Mouse (Mus musculus) cerebellum, adult (tissue): ENCODE measurements around the gene Cpeb1.

Experiments
- ATAC-seq: cut with Nextera tagmentation; 2 replicates; pipeline ENCODE4 v1.9.2; 2017; ENCODE audit warnings: mild to moderate bottlenecking, moderate library complexity, mixed read lengths; ENCODE audit not compliant: insufficient number of reproducible peaks, low FRiP score, low TSS enrichment

Cpeb1 gene

GRCm38 (mm10) chr7:81335705-81336431 is 119.4 kb downstream of the Cpeb1 start:
- ATAC-seq: no peak

GRCm38 (mm10) chr7:81331851-81332250 is 123.4 kb downstream of the Cpeb1 start:
- ATAC-seq: no peak

DNA sequence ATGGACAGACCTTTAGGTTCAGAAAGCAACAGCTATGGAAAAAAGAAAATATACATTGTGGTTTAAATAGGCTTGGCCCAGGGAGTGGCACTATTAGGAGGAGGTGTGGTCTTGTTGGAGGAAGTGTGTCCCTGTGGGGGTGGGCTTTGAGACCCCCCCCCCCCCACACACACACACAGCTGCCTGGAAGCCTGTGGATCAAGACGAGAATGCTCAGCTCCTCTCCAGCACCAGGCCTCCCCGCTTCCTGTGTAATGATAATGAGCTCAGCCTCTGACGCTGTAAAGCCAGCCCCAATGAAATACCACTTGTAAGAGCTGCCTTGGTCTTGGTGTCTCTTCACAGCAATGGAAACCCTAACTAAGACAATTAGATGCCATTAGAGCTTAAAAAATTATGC is 124.5 kb downstream of the Cpeb1 start:
- no peak for ATAC-seq

GRCm38 (mm10) chr7:81327661-81328060 is 127.6 kb downstream of the Cpeb1 start:
- no peak for ATAC-seq

DNA sequence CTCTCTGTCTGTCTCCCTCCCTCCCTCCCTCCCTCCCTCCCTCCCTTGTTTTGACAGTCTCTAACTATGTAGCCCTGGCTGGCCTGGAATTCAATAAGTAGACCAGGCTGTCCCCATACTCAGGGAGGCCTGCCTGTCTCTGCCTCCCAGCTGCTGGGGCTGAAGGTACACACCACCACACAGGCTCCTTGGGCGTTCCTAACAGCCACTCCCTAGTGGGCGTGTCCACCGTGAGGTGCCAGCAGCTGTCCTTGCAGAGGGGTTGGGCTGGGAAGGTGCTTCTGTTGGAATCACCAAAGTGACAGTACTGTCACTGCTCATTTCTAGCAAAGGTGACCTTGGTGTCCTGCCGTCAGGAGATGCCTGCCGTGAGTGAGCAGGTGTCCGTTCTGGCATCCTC is 128.4 kb downstream of the Cpeb1 start:
- ATAC-seq: no peak

DNA sequence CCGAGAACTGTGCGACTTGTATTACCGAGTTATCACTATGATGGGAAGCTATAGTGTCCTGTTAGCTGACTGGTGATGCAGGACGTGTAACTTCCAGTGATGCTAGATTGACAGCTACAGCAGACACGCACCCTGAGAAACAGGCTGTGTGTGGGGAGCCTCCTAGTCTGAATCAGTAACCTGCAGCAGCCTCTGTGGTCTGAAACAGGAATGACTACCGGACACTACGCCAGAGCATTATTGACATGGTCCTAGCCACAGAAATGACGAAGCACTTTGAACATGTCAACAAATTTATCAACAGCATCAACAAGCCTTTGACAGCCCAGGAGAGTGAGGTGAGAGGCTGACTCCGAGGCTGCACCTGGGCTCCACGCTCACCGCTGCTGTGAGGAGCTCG is 129.2 kb downstream of the Cpeb1 start:
- ATAC-seq: no peak

DNA sequence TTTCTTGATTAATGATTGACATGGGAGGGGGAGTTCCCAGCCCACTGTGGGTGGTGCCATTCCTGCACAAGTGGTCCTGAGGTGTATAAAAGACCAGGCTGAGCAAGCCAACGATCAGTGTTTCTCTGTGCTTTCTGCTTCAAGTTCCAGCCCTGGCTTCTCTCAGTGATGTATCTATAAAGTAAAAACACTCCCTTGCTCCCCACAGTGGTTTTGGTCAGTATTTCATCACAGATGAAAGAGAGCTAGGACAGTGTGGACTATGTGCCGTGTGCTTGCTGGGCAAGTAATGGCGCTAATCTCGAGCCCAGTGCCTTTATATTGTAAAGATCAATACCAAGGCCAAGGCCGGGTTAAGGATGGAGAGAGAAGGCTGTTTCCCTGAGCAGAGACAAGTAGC is 133.5 kb downstream of the Cpeb1 start:
- no peak for ATAC-seq

DNA sequence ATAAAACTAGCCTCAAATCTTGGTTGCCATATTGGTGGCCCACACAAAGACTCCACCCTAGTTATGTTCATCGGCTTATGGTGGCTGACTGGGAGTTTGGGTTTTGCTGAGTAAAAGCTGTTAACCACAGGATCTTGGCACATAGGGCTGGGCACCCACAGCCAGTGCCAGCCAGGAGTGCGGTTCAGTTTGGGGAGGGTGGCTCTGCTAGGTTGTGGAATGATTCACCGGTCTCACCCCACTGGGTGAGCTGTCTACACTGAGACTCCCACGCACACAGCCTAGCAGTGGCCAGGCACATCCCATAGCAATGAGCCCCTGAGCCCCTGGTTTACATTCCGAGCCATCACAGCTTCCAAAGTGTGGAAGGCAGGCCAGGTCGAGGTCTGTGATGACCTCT is 135.5 kb downstream of the Cpeb1 start:
- no peak for ATAC-seq

- no peak for ATAC-seq
Observed at GRCm38 (mm10) chr7:81315583-81315982, 139.7 kb downstream of the Cpeb1 start.

DNA sequence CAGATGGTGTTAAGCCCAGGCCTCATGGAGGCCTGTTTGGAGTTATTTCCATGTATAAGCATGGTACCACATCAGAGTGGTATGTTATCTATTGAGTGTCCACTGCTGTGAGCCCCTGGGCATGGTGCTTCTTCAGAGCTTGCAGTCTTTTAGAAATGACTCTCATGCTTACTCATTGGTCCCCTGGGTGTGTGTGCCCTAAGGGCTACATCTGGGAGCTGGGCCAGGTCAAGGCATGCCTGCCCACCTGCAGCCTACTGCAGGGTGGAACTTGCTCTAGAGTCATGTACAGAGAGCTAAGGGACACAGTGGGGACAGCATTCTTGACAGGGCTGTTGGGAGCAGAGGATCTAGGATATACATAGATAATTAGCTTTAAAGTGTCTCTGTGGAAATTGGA is 143.7 kb downstream of the Cpeb1 start:
- ATAC-seq: no peak

DNA sequence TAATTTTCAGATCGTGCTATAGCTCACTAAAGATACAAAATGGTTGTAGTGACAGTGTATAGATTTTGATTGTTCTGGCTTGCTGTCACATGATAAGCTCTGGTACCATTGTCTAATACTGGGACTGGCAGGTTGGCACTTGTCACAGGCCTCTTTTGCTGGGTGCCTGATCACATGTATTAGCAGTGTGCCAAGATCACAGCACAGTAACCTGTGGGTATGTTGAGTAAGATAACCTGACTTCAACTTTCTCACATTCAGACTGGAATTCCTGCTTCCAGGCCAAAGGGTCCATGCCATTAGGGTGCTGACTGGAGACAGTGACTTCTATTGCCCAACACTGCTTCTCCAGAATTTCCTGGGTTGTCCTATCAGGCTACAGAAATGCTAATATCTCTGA is 144.1 kb downstream of the Cpeb1 start:
- no peak for ATAC-seq

GRCm38 (mm10) chr7:81309247-81309646 is 146.0 kb downstream of the Cpeb1 start:
- ATAC-seq: no peak

GRCm38 (mm10) chr7:81307735-81308134 is 147.5 kb downstream of the Cpeb1 start:
- ATAC-seq: no peak

- ATAC-seq: no peak
Observed at GRCm38 (mm10) chr7:81304675-81305074, 150.6 kb downstream of the Cpeb1 start.

GRCm38 (mm10) chr7:81304100-81304499 is 151.2 kb downstream of the Cpeb1 start:
- no peak for ATAC-seq

DNA sequence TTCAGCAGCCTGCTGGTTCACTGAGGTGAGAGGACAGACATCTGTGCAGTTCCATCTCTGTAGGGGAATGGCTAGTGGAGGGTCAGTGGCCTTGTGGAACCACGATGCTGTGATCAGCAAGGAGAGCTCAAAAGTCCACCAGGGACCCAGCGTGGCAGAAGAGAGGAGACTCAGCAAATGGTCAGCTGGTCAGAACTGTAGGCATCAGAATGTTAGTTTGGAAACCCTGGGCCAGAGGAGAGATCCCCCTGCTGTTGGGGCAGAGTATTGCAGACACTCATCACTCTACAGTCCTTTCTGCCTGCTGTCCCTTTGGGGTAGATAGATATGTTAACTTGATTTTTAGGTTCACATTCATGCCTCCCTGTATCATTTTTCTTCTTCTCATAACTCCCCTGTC is 151.6 kb downstream of the Cpeb1 start:
- ATAC-seq: no peak

GRCm38 (mm10) chr7:81301323-81301722 is 153.9 kb downstream of the Cpeb1 start:
- no peak for ATAC-seq

DNA sequence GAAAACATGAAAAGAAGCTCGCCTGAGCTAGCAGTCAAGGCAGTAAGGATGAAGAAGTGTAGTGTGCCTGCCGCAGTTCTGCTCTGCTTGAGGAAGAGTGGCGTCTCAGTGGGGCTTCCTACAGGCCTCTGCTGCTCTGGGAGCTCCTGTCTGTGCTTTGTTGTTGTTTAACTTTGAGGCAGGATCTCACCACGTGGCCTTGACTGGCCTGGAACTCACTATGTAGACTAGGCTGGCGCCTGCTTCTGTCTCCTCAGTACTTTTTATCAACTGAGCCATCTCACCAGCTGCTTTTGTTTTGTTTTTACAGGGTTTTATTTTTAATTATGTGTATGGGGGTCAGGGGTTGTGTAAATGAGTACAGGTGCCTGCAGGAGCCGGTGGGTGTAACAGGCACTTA is 157.1 kb downstream of the Cpeb1 start:
- no peak for ATAC-seq
